In genomic region chr13:100971080-100972017, GRCm38 (mm10) we compare ENCODE assay signal across 28 mouse cellular contexts.
DNase-seq lines count a peak whose midpoint lies in the region; ATAC-seq lines count a peak whose summit lies in the region.
"Had no signal": no experiment of that assay in that cellular context is flagged by ENCODE, and none has a peak within 500 bp of the region (broad histone marks: within the 10 kb centered on the region; RNA-seq: fewer than 3 reads in every experiment).

No protein-coding gene starts in this region.

- no peak overlapping the region for H3K4me3 ChIP-seq in forebrain, embryonic 15.5 days
- H3K4me3 ChIP-seq: forebrain, embryonic 10.5 days; hindbrain, embryonic 13.5 days; limb, embryonic 10.5 days; limb, embryonic 15.5 days; liver, embryonic 13.5 days; megakaryocyte, embryonic 14.5 days; midbrain, embryonic 12.5 days; neural tube, embryonic 13.5 days had no signal

- no peak overlapping the region for H3K4me2 ChIP-seq in forebrain, embryonic 15.5 days (replicated peaks)
- H3K4me2 ChIP-seq: heart, embryonic 11.5 days; hindbrain, embryonic 13.5 days; limb, embryonic 15.5 days; liver, embryonic 13.5 days; midbrain, embryonic 12.5 days; neural tube, embryonic 13.5 days had no signal

- no peaks in the 10 kb centered on the region for H3K9me3 ChIP-seq in forebrain, embryonic 15.5 days
- H3K9me3 ChIP-seq: forebrain, embryonic 10.5 days; hindbrain, embryonic 13.5 days; limb, embryonic 10.5 days; limb, embryonic 15.5 days; liver, embryonic 13.5 days; midbrain, embryonic 12.5 days; neural tube, embryonic 13.5 days had no signal

- no peak for ATAC-seq in forebrain, embryonic 15.5 days (replicated peaks)
- ATAC-seq: forebrain, embryonic 16.5 days; lung, postnatal 0 days had no signal

- peak; percentile 13 for DNase-seq in kidney, adult 18-20 months
- DNase-seq in kidney, postnatal 10 days: no peak
- DNase-seq in kidney, postnatal 14 days: peak; percentile 22
- no peak for DNase-seq in kidney, adult 11 months
- DNase-seq in fibroblast of lung, adult 2 months (ENCODE audit: low read depth): peak; percentile 56
- DNase-seq: adrenal gland, adult 8-10 months; B cell, adult 2 months; cerebellum, adult 9-10 months; cerebellum, postnatal 36 days; gastrocnemius, postnatal 10 days; heart, postnatal 4 days; layer of hippocampus, adult 9-11 months; liver, embryonic 13.5 days; lung, adult 18-20 months; lung, postnatal 4 days; right cerebral cortex, postnatal 4 days; thymus, postnatal 4 days had no signal

- H3K27me3 ChIP-seq in forebrain, embryonic 15.5 days: no peaks in the 10 kb centered on the region
- H3K27me3 ChIP-seq: hindbrain, embryonic 13.5 days; limb, embryonic 15.5 days; liver, embryonic 13.5 days; midbrain, embryonic 12.5 days; neural tube, embryonic 13.5 days had no signal

- no peak overlapping the region for H3K9ac ChIP-seq in forebrain, embryonic 15.5 days (replicated peaks)
- H3K9ac ChIP-seq: hindbrain, embryonic 13.5 days; limb, embryonic 15.5 days; liver, embryonic 13.5 days; midbrain, embryonic 12.5 days; neural tube, embryonic 13.5 days had no signal

- no peaks in the 10 kb centered on the region for H3K4me1 ChIP-seq in forebrain, embryonic 15.5 days
- H3K4me1 ChIP-seq: forebrain, embryonic 10.5 days; hindbrain, embryonic 13.5 days; limb, embryonic 10.5 days; liver, embryonic 13.5 days; megakaryocyte, embryonic 14.5 days; midbrain, embryonic 12.5 days had no signal

- 87% methylated on average over 2 of the region's 2 CpGs for WGBS in forebrain, embryonic 15.5 days

- H3K27ac ChIP-seq in forebrain, embryonic 15.5 days (replicated peaks): no peak overlapping the region
- H3K27ac ChIP-seq: forebrain, embryonic 10.5 days; hindbrain, embryonic 13.5 days; limb, embryonic 10.5 days; limb, embryonic 15.5 days; liver, embryonic 13.5 days; midbrain, embryonic 12.5 days; neural tube, embryonic 13.5 days had no signal

- H3K36me3 ChIP-seq in forebrain, embryonic 15.5 days: no peaks in the 10 kb centered on the region
- H3K36me3 ChIP-seq: forebrain, embryonic 10.5 days; hindbrain, embryonic 13.5 days; limb, embryonic 10.5 days; limb, embryonic 15.5 days; liver, embryonic 13.5 days; midbrain, embryonic 12.5 days; neural tube, embryonic 13.5 days had no signal

Comparison
In these comparisons a context has a peak if more than half of its experiments do, and no peak if none do; other contexts are left out.
1. DNase-seq: peak in kidney, adult 18-20 months (single experiment), kidney, postnatal 14 days (single experiment) and fibroblast of lung, adult 2 months (single experiment); none in kidney, postnatal 10 days (single experiment) and kidney, adult 11 months (single experiment).